Mouse (Mus musculus) left cerebral cortex, postnatal 36 days (tissue): ENCODE data around the gene Catsper1. TPM values are rescaled to one million over a fixed set of nuclear protein-coding genes. Genes with fewer than 3 reads are reported as not detected.

Experiments
- DNase-seq, 2 experiments: peaks; one replicate each; pipeline ENCODE4 v3.0.0; 2021 to 2022; ENCODE audit warnings: low spot score in 2 of 2, mixed read lengths in 1 of 2
- intact Hi-C: fragments of 180-260 bp; cut with DNase I; formaldehyde crosslinking; loops from one replicate; pipeline ENCODE4 v1.15.1; 2025
- total RNA-seq, 2 experiments: library from RNA; stranded (reverse); gene quantifications; 2 replicates each; pipeline ENCODE4 v1.2.3; 2021

Catsper1 gene
- total RNA-seq, 2 experiments from 2014 or later: not detected

- DNase-seq: no peak
- intact Hi-C loops: no loop called here
Measured at GRCm38 (mm10) chr19:5389647-5390046, 54.1 kb downstream of the Catsper1 start.

- DNase-seq: no peak
- intact Hi-C loops: no loop called here
Measured at GRCm38 (mm10) chr19:5390416-5390815, 54.9 kb downstream of the Catsper1 start.

GRCm38 (mm10) chr19:5392892-5393291 lies 57.4 kb downstream of the Catsper1 start:
- intact Hi-C loops: no loop called here
- no peak for DNase-seq

Other genes with a start within 250 kb of the Catsper1 start
- gene Yif1a, start 247.2 kb upstream of the Catsper1 start, total RNA-seq: 10 to 100 TPM; 24.8 to 26.1 TPM
- gene Cnih2, start 237.2 kb upstream of the Catsper1 start, total RNA-seq: 100 to 1,000 TPM; 260 to 267 TPM
- gene Rab1b, start 228.7 kb upstream of the Catsper1 start, total RNA-seq: 100 to 1,000 TPM; 141 to 170 TPM
- 100 to 1,000 TPM; 255 to 284 TPM for gene Klc2, start 217.2 kb upstream of the Catsper1 start, total RNA-seq
- gene Pacs1, start 62.6 kb upstream of the Catsper1 start, total RNA-seq: 10 to 100 TPM; 62.0 to 63.1 TPM
- 100 to 1,000 TPM; 201 to 202 TPM for gene Sf3b2, start 40.3 kb upstream of the Catsper1 start, total RNA-seq
- gene Gal3st3, start 37.4 kb upstream of the Catsper1 start, total RNA-seq: 10 to 100 TPM; 78.9 to 87.4 TPM
- 10 to 100 TPM; 20.8 to 35.6 TPM for gene Cst6, start 13.8 kb downstream of the Catsper1 start, total RNA-seq
- gene Eif1ad, start 31.0 kb downstream of the Catsper1 start, total RNA-seq: 10 to 100 TPM; 20.5 to 24.2 TPM
- gene Banf1, start 31.4 kb downstream of the Catsper1 start, total RNA-seq: 10 to 100 TPM; 74.3 to 83.3 TPM
- 100 to 1,000 TPM in 1 of 2 experiments, 10 to 100 TPM in 1; 75.6 to 103 TPM for gene Sart1, start 53.0 kb downstream of the Catsper1 start, total RNA-seq
- gene Tsga10ip, start 66.8 kb downstream of the Catsper1 start, total RNA-seq: not detected
- 100 to 1,000 TPM; 245 to 260 TPM for gene Drap1, start 89.2 kb downstream of the Catsper1 start, total RNA-seq
- gene AI837181, start 89.4 kb downstream of the Catsper1 start, total RNA-seq: 10 to 100 TPM; 70.2 to 78.3 TPM
- gene Fosl1, start 111.8 kb downstream of the Catsper1 start, total RNA-seq: not detected
- 10 to 100 TPM; 28.5 to 31.7 TPM for gene Ccdc85b, start 122.2 kb downstream of the Catsper1 start, total RNA-seq
- gene Fibp, start 124.9 kb downstream of the Catsper1 start, total RNA-seq: 10 to 100 TPM; 87.2 to 95.1 TPM
- gene Ctsw, start 132.8 kb downstream of the Catsper1 start, total RNA-seq: under 1 TPM in 1 of 2 experiments, not detected in 1; 0.86 TPM
- 10 to 100 TPM; 11.2 to 16.0 TPM for gene Efemp2, start 138.2 kb downstream of the Catsper1 start, total RNA-seq
- gene Mus81, start 152.7 kb downstream of the Catsper1 start, total RNA-seq: 10 to 100 TPM; 30.5 to 31.1 TPM
- gene Cfl1, start 154.7 kb downstream of the Catsper1 start, total RNA-seq: 1,000 to 10,000 TPM; 1,319 to 1,567 TPM
- 10 to 100 TPM in 1 of 2 experiments, 1 to 10 TPM in 1; 2.7 to 11.0 TPM for gene 1700020D05Rik, start 168.0 kb downstream of the Catsper1 start, total RNA-seq
- 10 to 100 TPM; 77.2 to 89.0 TPM for gene Snx32, start 174.8 kb downstream of the Catsper1 start, total RNA-seq
- not detected for gene Ovol1, start 224.9 kb downstream of the Catsper1 start, total RNA-seq
- 1 to 10 TPM; 6.6 to 7.3 TPM for gene Ap5b1, start 232.3 kb downstream of the Catsper1 start, total RNA-seq